Mouse (Mus musculus) heart, embryonic 16.5 days (tissue): ENCODE data around the gene Mdga1. TPM values are rescaled to one million over a fixed set of nuclear protein-coding genes. Genes with fewer than 3 reads are reported as not detected.

Source experiments
- ATAC-seq: fragments of 200-750 bp; cut with Nextera tagmentation; replicated peaks from 2 replicates; pipeline ENCODE4 v1.8.0; 2017; ENCODE audit warnings: moderate number of reproducible peaks; ENCODE audit not compliant: insufficient read depth, low FRiP score; ENCODE audit errors: extremely low read depth
- H3K27ac ChIP-seq: fragments of 300-500 bp; sonication (generic); 2 replicates; pipeline ENCODE4 v1.5.1; 2014; ENCODE audit warnings: mild to moderate bottlenecking, low read length, control low read depth, moderate library complexity
- H3K27me3 ChIP-seq: fragments of 300-500 bp; sonication (generic); 2 replicates; pipeline ENCODE4 v1.6.1; 2014; ENCODE audit warnings: low read length, mixed read lengths; ENCODE audit not compliant: control insufficient read depth, insufficient read depth
- H3K36me3 ChIP-seq: fragments of 300-500 bp; sonication (generic); 2 replicates; pipeline ENCODE4 v1.6.1; 2014; ENCODE audit not compliant: control insufficient read depth, insufficient read depth
- H3K4me1 ChIP-seq: fragments of 300-500 bp; sonication (generic); 2 replicates; pipeline ENCODE4 v1.6.1; 2014; ENCODE audit warnings: low read length, mixed read lengths; ENCODE audit not compliant: control insufficient read depth, insufficient read depth
- H3K4me2 ChIP-seq: fragments of 300-500 bp; sonication (generic); 2 replicates; pipeline ENCODE4 v1.6.1; 2014; ENCODE audit warnings: low read depth, mild to moderate bottlenecking, control low read depth, low read length
- H3K4me3 ChIP-seq: fragments of 300-500 bp; sonication (generic); 2 replicates; pipeline ENCODE4 v1.5.1; 2014; ENCODE audit warnings: mild to moderate bottlenecking, control low read depth, low read length
- H3K9ac ChIP-seq: fragments of 300-500 bp; sonication (generic); 2 replicates; pipeline ENCODE4 v1.6.1; 2014; ENCODE audit warnings: low read length, control low read depth
- H3K9me3 ChIP-seq: fragments of 300-500 bp; sonication (generic); replicated peaks from 2 replicates; pipeline ENCODE4 v1.6.1; 2016; ENCODE audit warnings: low read length; ENCODE audit not compliant: control insufficient read depth
- WGBS: fragments of 180-500 bp; shearing (Covaris S2); extraction: QIAGEN DNeasy Blood & Tissue Kit; methylation state at CpG from one replicate; pipeline ENCODE4 v1.1.7; 2014; 5-methylcytosine and 5-hydroxymethylcytosine counted together
- polyA plus RNA-seq: library from polyadenylated mRNA; unstranded; fragments of >200 nt; fragmentation: Nextera tagmentation; extraction: Ambion mirVana; gene quantifications from 2 replicates; pipeline ENCODE4 v1.2.1, GENCODE M21; 2015

The Mdga1 gene
- polyA plus RNA-seq, 1 experiment from 2014 or later: 5.7 TPM

- Histone ChIP-seq H3K9me3 (no peaks in the 10 kb centered on the region), H3K4me2 (peak overlapping the region; percentile 33), H3K36me3 (no peaks in the 10 kb centered on the region), H3K27me3 (no peaks in the 10 kb centered on the region), H3K4me1 (peaks cover 22% of the 10 kb centered on the region), H3K27ac (peak overlapping the region; percentile 86), H3K9ac (peak overlapping the region; percentile 45), H3K4me3 (no peak overlapping the region)
- ATAC-seq: no peak
- WGBS: 20% methylated on average over 5 of the region's 5 CpGs
Measured at GRCm38 (mm10) chr17:29824208-29824509, 145.7 kb downstream of the Mdga1 start.

GRCm38 (mm10) chr17:29823439-29824207 is 146.3 kb downstream of the Mdga1 start:
- peak overlapping the region; percentile 86 for H3K27ac ChIP-seq
- H3K9ac ChIP-seq: peak overlapping the region; percentile 45
- peak; percentile 79 for ATAC-seq
- H3K36me3 ChIP-seq: no peaks in the 10 kb centered on the region
- no peaks in the 10 kb centered on the region for H3K27me3 ChIP-seq
- 37% methylated on average over 14 of the region's 14 CpGs for WGBS
- peaks cover 24% of the 10 kb centered on the region for H3K4me1 ChIP-seq
- no peaks in the 10 kb centered on the region for H3K9me3 ChIP-seq
- H3K4me3 ChIP-seq: no peak overlapping the region
- H3K4me2 ChIP-seq: peak overlapping the region; percentile 33

GRCm38 (mm10) chr17:29819608-29820007 is 150.3 kb downstream of the Mdga1 start:
- no peak for ATAC-seq
- Histone ChIP-seq H3K4me2 (no peak overlapping the region), H3K27ac (no peak overlapping the region), H3K9me3 (no peaks in the 10 kb centered on the region), H3K27me3 (no peaks in the 10 kb centered on the region), H3K4me1 (peaks cover 24% of the 10 kb centered on the region), H3K4me3 (no peak overlapping the region), H3K9ac (no peak overlapping the region), H3K36me3 (no peaks in the 10 kb centered on the region)
- WGBS: 71% methylated on average over 3 of the region's 3 CpGs

- no peaks in the 10 kb centered on the region for H3K36me3 ChIP-seq
- 56% methylated on average over 7 of the region's 7 CpGs for WGBS
- no peak for ATAC-seq
Measured at GRCm38 (mm10) chr17:29818989-29819388, 150.9 kb downstream of the Mdga1 start.

GRCm38 (mm10) chr17:29818264-29818945 is 151.5 kb downstream of the Mdga1 start:
- no peak for ATAC-seq
- Histone ChIP-seq H3K4me2 (no peak overlapping the region), H3K9ac (no peak overlapping the region), H3K4me3 (no peak overlapping the region), H3K9me3 (no peaks in the 10 kb centered on the region), H3K27ac (no peak overlapping the region), H3K36me3 (no peaks in the 10 kb centered on the region), H3K4me1 (peaks cover 13% of the 10 kb centered on the region), H3K27me3 (no peaks in the 10 kb centered on the region)
- 61% methylated on average over 11 of the region's 11 CpGs for WGBS

More at GRCm38 (mm10) chr17:29818989-29819388, 150.9 kb downstream of the Mdga1 start:
- Histone ChIP-seq H3K4me3 (no peak overlapping the region), H3K4me2 (no peak overlapping the region), H3K27ac (no peak overlapping the region), H3K27me3 (no peaks in the 10 kb centered on the region), H3K9me3 (no peaks in the 10 kb centered on the region), H3K9ac (no peak overlapping the region), H3K4me1 (peaks cover 18% of the 10 kb centered on the region)

GRCm38 (mm10) chr17:29814758-29815157 is 155.1 kb downstream of the Mdga1 start:
- H3K4me1 ChIP-seq: 0 out of 2 replicates have a peak, but pooled peaks cover 8% of the 10 kb centered on the region
- no peak overlapping the region for H3K4me3 ChIP-seq
- no peaks in the 10 kb centered on the region for H3K9me3 ChIP-seq
- H3K36me3 ChIP-seq: no peaks in the 10 kb centered on the region
- no peak overlapping the region for H3K9ac ChIP-seq
- H3K27me3 ChIP-seq: no peaks in the 10 kb centered on the region
- no peak overlapping the region for H3K4me2 ChIP-seq
- ATAC-seq: no peak
- WGBS: 56% methylated on average over 6 of the region's 6 CpGs
- no peak overlapping the region for H3K27ac ChIP-seq

GRCm38 (mm10) chr17:29813328-29813727 is 156.6 kb downstream of the Mdga1 start:
- Histone ChIP-seq H3K9ac (no peak overlapping the region), H3K27ac (no peak overlapping the region), H3K4me1 (0 out of 2 replicates have a peak, but pooled peaks cover under 1% of the 10 kb centered on the region), H3K36me3 (no peaks in the 10 kb centered on the region), H3K9me3 (no peaks in the 10 kb centered on the region), H3K27me3 (no peaks in the 10 kb centered on the region), H3K4me3 (no peak overlapping the region), H3K4me2 (no peak overlapping the region)
- 22% methylated on average over 4 of the region's 4 CpGs for WGBS
- ATAC-seq: no peak

- H3K9ac ChIP-seq: no peak overlapping the region
- WGBS: 72% methylated on average over 3 of the region's 3 CpGs
- H3K36me3 ChIP-seq: no peaks in the 10 kb centered on the region
- peaks cover 7% of the 10 kb centered on the region for H3K4me1 ChIP-seq
- peaks cover 4% of the 10 kb centered on the region; the same call in 1 of the 2 replicates for H3K9me3 ChIP-seq
- no peak for ATAC-seq
- no peak overlapping the region for H3K4me3 ChIP-seq
- H3K27me3 ChIP-seq: no peaks in the 10 kb centered on the region
- H3K27ac ChIP-seq: no peak overlapping the region
- no peak overlapping the region for H3K4me2 ChIP-seq
Measured at GRCm38 (mm10) chr17:29803545-29803944, 166.3 kb downstream of the Mdga1 start.

- H3K4me2 ChIP-seq: no peak overlapping the region
- H3K27me3 ChIP-seq: no peaks in the 10 kb centered on the region
- no peak overlapping the region for H3K9ac ChIP-seq
- H3K9me3 ChIP-seq: peaks cover 4% of the 10 kb centered on the region; the same call in 1 of the 2 replicates
- peaks cover 9% of the 10 kb centered on the region for H3K4me1 ChIP-seq
- no peak overlapping the region for H3K27ac ChIP-seq
- H3K36me3 ChIP-seq: no peaks in the 10 kb centered on the region
- WGBS: 27% methylated on average over 4 of the region's 4 CpGs
- no peak overlapping the region for H3K4me3 ChIP-seq
- no peak for ATAC-seq
Measured at GRCm38 (mm10) chr17:29801358-29801757, 168.5 kb downstream of the Mdga1 start.
